Mouse (Mus musculus): ENCODE data around the gene Stab1. TPM values are rescaled to one million over a fixed set of nuclear protein-coding genes. Genes with fewer than 3 reads are reported as not detected.
A peak's percentile ranks its signal among the peaks of the same experiment; 100 is the strongest.

Stab1 gene
- polyA plus RNA-seq, 1 experiment = 0.08 TPM

GRCm38 (mm10) chr14:31138219-31138896 is 30.1 kb downstream of the Stab1 start:
- Histone ChIP-seq H3K4me3 (replicated peaks) (no peak overlapping the region), H3K27me3 (ENCODE audit: control insufficient read depth) (no peaks in the 10 kb centered on the region), H3K4me1 (ENCODE audit: control insufficient read depth) (peaks cover 5% of the 10 kb centered on the region), H3K9me3 (ENCODE audit: control insufficient read depth, low read length) (peaks cover 12% of the 10 kb centered on the region), H3K36me3 (ENCODE audit: control insufficient read depth) (peaks cover 100% of the 10 kb centered on the region)
- TF ChIP-seq GATA1 (IDR thresholded peaks at IDR 0.05; ENCODE audit: low read length) (no peak), TAL1 (IDR thresholded peaks at IDR 0.05; ENCODE audit: low read length) (no peak)

GRCm38 (mm10) chr14:31137791-31138190 is 30.6 kb downstream of the Stab1 start:
- Histone ChIP-seq H3K36me3 (ENCODE audit: control insufficient read depth) (peaks cover 99% of the 10 kb centered on the region), H3K9me3 (ENCODE audit: control insufficient read depth, low read length) (peaks cover 7% of the 10 kb centered on the region), H3K4me3 (replicated peaks) (no peak overlapping the region), H3K4me1 (ENCODE audit: control insufficient read depth) (peaks cover 10% of the 10 kb centered on the region), H3K27me3 (ENCODE audit: control insufficient read depth) (no peaks in the 10 kb centered on the region)
- TF ChIP-seq GATA1 (IDR thresholded peaks at IDR 0.05; ENCODE audit: low read length) = no peak
- TF ChIP-seq TAL1 (IDR thresholded peaks at IDR 0.05; ENCODE audit: low read length) = no peak

- Histone ChIP-seq H3K27me3 (ENCODE audit: control insufficient read depth) (no peaks in the 10 kb centered on the region), H3K4me3 (replicated peaks) (no peak overlapping the region), H3K4me1 (ENCODE audit: control insufficient read depth) (peaks cover 16% of the 10 kb centered on the region), H3K9me3 (ENCODE audit: control insufficient read depth, low read length) (peaks cover 3% of the 10 kb centered on the region; the same call in 1 of the 2 replicates), H3K36me3 (ENCODE audit: control insufficient read depth) (peaks cover 93% of the 10 kb centered on the region)
- TF ChIP-seq GATA1 (IDR thresholded peaks at IDR 0.05; ENCODE audit: low read length) (no peak), TAL1 (IDR thresholded peaks at IDR 0.05; ENCODE audit: low read length) (no peak)
These were observed 31.2 kb downstream of the Stab1 start for GRCm38 (mm10) chr14:31137281-31137595.

- Histone ChIP-seq H3K4me3 (replicated peaks) (no peak overlapping the region), H3K9me3 (ENCODE audit: control insufficient read depth, low read length) (no peaks in the 10 kb centered on the region), H3K27me3 (ENCODE audit: control insufficient read depth) (no peaks in the 10 kb centered on the region), H3K4me1 (ENCODE audit: control insufficient read depth) (peaks cover 22% of the 10 kb centered on the region), H3K36me3 (ENCODE audit: control insufficient read depth) (peaks cover 87% of the 10 kb centered on the region)
- no peak for TF ChIP-seq GATA1 (IDR thresholded peaks at IDR 0.05; ENCODE audit: low read length)
- no peak for TF ChIP-seq TAL1 (IDR thresholded peaks at IDR 0.05; ENCODE audit: low read length)
These were observed 31.8 kb downstream of the Stab1 start for GRCm38 (mm10) chr14:31136411-31137280.

- H3K9me3 ChIP-seq (ENCODE audit: control insufficient read depth, low read length) = no peaks in the 10 kb centered on the region
- H3K4me3 ChIP-seq (replicated peaks) = no peak overlapping the region
- no peaks in the 10 kb centered on the region for H3K27me3 ChIP-seq (ENCODE audit: control insufficient read depth)
- H3K36me3 ChIP-seq (ENCODE audit: control insufficient read depth) = peaks cover 78% of the 10 kb centered on the region
- peaks cover 31% of the 10 kb centered on the region for H3K4me1 ChIP-seq (ENCODE audit: control insufficient read depth)
- TF ChIP-seq GATA1 (IDR thresholded peaks at IDR 0.05; ENCODE audit: low read length) (no peak), TAL1 (IDR thresholded peaks at IDR 0.05; ENCODE audit: low read length) (no peak)
These were observed 32.7 kb downstream of the Stab1 start for GRCm38 (mm10) chr14:31135495-31136410.

- no peak for TF ChIP-seq GATA1 (IDR thresholded peaks at IDR 0.05; ENCODE audit: low read length)
- no peak for TF ChIP-seq TAL1 (IDR thresholded peaks at IDR 0.05; ENCODE audit: low read length)
- Histone ChIP-seq H3K27me3 (ENCODE audit: control insufficient read depth) (no peaks in the 10 kb centered on the region), H3K36me3 (ENCODE audit: control insufficient read depth) (peaks cover 64% of the 10 kb centered on the region), H3K4me1 (ENCODE audit: control insufficient read depth) (peaks cover 45% of the 10 kb centered on the region), H3K9me3 (ENCODE audit: control insufficient read depth, low read length) (no peaks in the 10 kb centered on the region), H3K4me3 (replicated peaks) (no peak overlapping the region)
These were observed 34.1 kb downstream of the Stab1 start for GRCm38 (mm10) chr14:31134015-31135000.

GRCm38 (mm10) chr14:31133023-31133665 is 35.3 kb downstream of the Stab1 start:
- H3K9me3 ChIP-seq (ENCODE audit: control insufficient read depth, low read length) = no peaks in the 10 kb centered on the region
- H3K27me3 ChIP-seq (ENCODE audit: control insufficient read depth) = no peaks in the 10 kb centered on the region
- no peak for TF ChIP-seq TAL1 (IDR thresholded peaks at IDR 0.05; ENCODE audit: low read length)
- no peak for TF ChIP-seq GATA1 (IDR thresholded peaks at IDR 0.05; ENCODE audit: low read length)
- H3K4me3 ChIP-seq (replicated peaks) = peak overlapping the region; percentile 21
- peaks cover 52% of the 10 kb centered on the region for H3K36me3 ChIP-seq (ENCODE audit: control insufficient read depth)
- peaks cover 53% of the 10 kb centered on the region for H3K4me1 ChIP-seq (ENCODE audit: control insufficient read depth)
